Mouse (Mus musculus) layer of hippocampus, adult 2 months (tissue): Measurements from ENCODE around the gene Rhox13. TPM values are rescaled to one million over a fixed set of nuclear protein-coding genes. Genes with fewer than 3 reads are reported as not detected.

Experiments
- DNase-seq, 2 experiments: peaks; one replicate each; pipeline ENCODE4 v3.0.0; 2022; ENCODE audit warnings: low spot score in 2 of 2
- H3K27ac ChIP-seq: fragments of 200-600 bp; 2 replicates; pipeline ENCODE4 v1.8.1; 2022
- H3K4me3 ChIP-seq: fragments of 200-600 bp; 2 replicates; pipeline ENCODE4 v1.8.1; 2022; ENCODE audit warnings: mild to moderate bottlenecking
- CTCF ChIP-seq: fragments of 200-600 bp; conservative IDR thresholded peaks from 2 replicates; pipeline ENCODE4 v1.8.1; 2022; ENCODE audit warnings: antibody characterized with exemption, mild to moderate bottlenecking, moderate library complexity
- long read RNA-seq, 2 experiments: library from polyadenylated mRNA; stranded (forward); transcript quantifications; one replicate each; pipeline ENCODE4 v2.0.0; 2021; ENCODE audit warnings: borderline mapping rate in 2 of 2
- total RNA-seq, 2 experiments: library from RNA; stranded (reverse); gene quantifications; 2 replicates each; pipeline ENCODE4 v1.2.3; 2021

Rhox13 gene
- not detected for total RNA-seq
- long read RNA-seq, experiment 1 = 0 reads
- long read RNA-seq, experiment 2 = 0 reads

- no peak for DNase-seq
- Histone ChIP-seq H3K27ac (no peak within 1 kb of the TSS), H3K4me3 (no peak within 1 kb of the TSS)
- no peak for TF ChIP-seq CTCF
These were observed at the start of gene Rhox13 for GRCm38 (mm10) chrX:38120982-38121381. Rhox13 (plus strand) TSS chrX:38121219.

- DNase-seq = peak; percentile 5 to 33
- H3K27ac ChIP-seq = no peak overlapping the region
- peak; percentile 82 for TF ChIP-seq CTCF
- H3K4me3 ChIP-seq = no peak overlapping the region
These were observed 36.8 kb upstream of the Rhox13 start for GRCm38 (mm10) chrX:38084226-38084625.

- Histone ChIP-seq H3K27ac (no peak within 1 kb of the TSS), H3K4me3 (no peak within 1 kb of the TSS)
- TF ChIP-seq CTCF = no peak
- no peak for DNase-seq
These were observed 36.0 kb upstream of the Rhox13 start, which contains the start of gene Rhox11 for GRCm38 (mm10) chrX:38085041-38085440. Rhox11 (minus strand) TSS chrX:38085141.

GRCm38 (mm10) chrX:38110807-38111206 lies 10.2 kb upstream of the Rhox13 start, which contains the start of gene Rhox12:
Rhox12 (minus strand) TSS chrX:38110907.
- Histone ChIP-seq H3K4me3 (no peak within 1 kb of the TSS), H3K27ac (no peak within 1 kb of the TSS)
- TF ChIP-seq CTCF = no peak
- DNase-seq = no peak

GRCm38 (mm10) chrX:38121478-38121877 lies 459 bp downstream of the Rhox13 start:
- Histone ChIP-seq H3K4me3 (no peak overlapping the region), H3K27ac (no peak overlapping the region)
- DNase-seq = no peak
- no peak for TF ChIP-seq CTCF

GRCm38 (mm10) chrX:38159097-38159496 lies 38.1 kb downstream of the Rhox13 start:
- Histone ChIP-seq H3K4me3 (no peak overlapping the region), H3K27ac (no peak overlapping the region)
- TF ChIP-seq CTCF = peak; percentile 57
- no peak for DNase-seq

- DNase-seq = no peak
- Histone ChIP-seq H3K27ac (no peak overlapping the region), H3K4me3 (no peak overlapping the region)
- TF ChIP-seq CTCF = no peak
These were observed 44.3 kb downstream of the Rhox13 start for GRCm38 (mm10) chrX:38165315-38165714.

GRCm38 (mm10) chrX:38166064-38166463 lies 45.0 kb downstream of the Rhox13 start:
- Histone ChIP-seq H3K27ac (no peak overlapping the region), H3K4me3 (no peak overlapping the region)
- DNase-seq = no peak
- TF ChIP-seq CTCF = no peak

GRCm38 (mm10) chrX:38166592-38166991 lies 45.6 kb downstream of the Rhox13 start:
- DNase-seq = no peak
- Histone ChIP-seq H3K27ac (no peak overlapping the region), H3K4me3 (no peak overlapping the region)
- no peak for TF ChIP-seq CTCF

Other genes starting within 250 kb of the Rhox13 start
- gene Rhox8, start 242.3 kb upstream of the Rhox13 start, total RNA-seq = not detected
- not detected for gene Rhox7b, start 224.0 kb upstream of the Rhox13 start, total RNA-seq
- gene Rhox9, start 219.4 kb upstream of the Rhox13 start, total RNA-seq = not detected
- gene Btg1-ps1, start 102.4 kb upstream of the Rhox13 start, total RNA-seq = not detected
- gene Btg1-ps2, start 78.1 kb upstream of the Rhox13 start, total RNA-seq = not detected
- not detected for gene Rhox10, start 54.7 kb upstream of the Rhox13 start, total RNA-seq
- gene Rhox11, start 36.1 kb upstream of the Rhox13 start, total RNA-seq = not detected
- gene Rhox12, start 10.3 kb upstream of the Rhox13 start, total RNA-seq = not detected
- 10 to 100 TPM; 23.0 to 24.7 TPM for gene Zbtb33, start 68.6 kb downstream of the Rhox13 start, total RNA-seq
- gene Tmem255a, start 131.2 kb downstream of the Rhox13 start, total RNA-seq = 10 to 100 TPM; 21.1 to 26.9 TPM
- gene Atp1b4, start 195.0 kb downstream of the Rhox13 start, total RNA-seq = not detected